Comparison of ENCODE assay signal across 26 mouse cellular contexts in the genomic region with DNA sequence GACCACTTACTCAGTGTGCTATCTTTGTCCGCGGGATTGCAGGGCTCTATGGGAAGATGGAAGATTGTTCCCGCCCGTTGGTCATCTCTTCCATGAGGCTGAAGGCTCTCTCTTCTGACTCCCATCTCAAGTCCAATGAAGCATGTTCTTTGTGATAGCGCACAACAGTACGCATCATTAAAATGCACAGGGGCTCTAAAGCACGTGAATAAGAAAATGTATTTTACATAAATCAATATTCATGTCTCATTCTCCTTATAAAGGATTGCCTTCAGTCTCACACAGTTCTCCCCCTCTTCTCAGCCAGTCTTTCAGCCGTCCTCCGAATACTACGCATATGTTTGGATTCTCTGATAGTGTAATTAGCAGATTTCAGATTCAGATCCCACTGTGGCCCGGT.
DNase-seq lines count a peak whose midpoint lies in the region; ATAC-seq lines count a peak whose summit lies in the region.
"Had no signal": no experiment of that assay in that cellular context is flagged by ENCODE, and none has a peak within 500 bp of the region (broad histone marks: within the 10 kb centered on the region; RNA-seq: fewer than 3 reads in every experiment).

No protein-coding gene starts in this region.

- 0 out of 2 replicates have a peak, but pooled peaks cover 2% of the 10 kb centered on the region for H3K4me1 ChIP-seq in forebrain, embryonic 11.5 days (replicated peaks; ENCODE audit: control insufficient read depth, insufficient read depth, low read length)
- H3K4me1 ChIP-seq in forebrain, embryonic 10.5 days: peaks cover 27% of the 10 kb centered on the region
- peaks cover 38% of the 10 kb centered on the region for H3K4me1 ChIP-seq in hindbrain, embryonic 12.5 days
- peaks cover 5% of the 10 kb centered on the region; the same call in 1 of the 2 replicates for H3K4me1 ChIP-seq in midbrain, embryonic 11.5 days (ENCODE audit: control insufficient read depth, insufficient read depth, low read length)
- H3K4me1 ChIP-seq: liver, embryonic 15.5 days; neural tube, embryonic 13.5 days had no signal

- H3K4me2 ChIP-seq in forebrain, embryonic 11.5 days (ENCODE audit: low read depth, low read length, severe bottlenecking): no peak overlapping the region
- no peak overlapping the region for H3K4me2 ChIP-seq in hindbrain, embryonic 12.5 days (replicated peaks)
- no peak overlapping the region for H3K4me2 ChIP-seq in midbrain, embryonic 11.5 days
- H3K4me2 ChIP-seq: heart, embryonic 12.5 days; limb, embryonic 15.5 days; liver, embryonic 15.5 days; neural tube, embryonic 13.5 days had no signal

- ATAC-seq in forebrain, embryonic 11.5 days (replicated peaks; ENCODE audit: low FRiP score): peak; percentile 55
- ATAC-seq in hindbrain, embryonic 12.5 days (ENCODE audit: low FRiP score): peak; percentile 51; the same call in 1 of the 2 replicates
- peak; percentile 81 for ATAC-seq in midbrain, embryonic 11.5 days (ENCODE audit: low FRiP score)
- ATAC-seq: activated CD4-positive, CD25-positive, alpha-beta regulatory T cell, adult 4 months; CD4-positive, CD25-positive, alpha-beta regulatory T cell, adult 4 months; inflammation-experienced regulatory T-cells, adult 6 months; lung, postnatal 0 days; Patski had no signal

- WGBS in forebrain, embryonic 11.5 days: 73% methylated on average over 11 of the region's 11 CpGs
- 89% methylated on average over 11 of the region's 11 CpGs for WGBS in forebrain, embryonic 10.5 days
- WGBS in hindbrain, embryonic 12.5 days: 49% methylated on average over 11 of the region's 11 CpGs
- 64% methylated on average over 11 of the region's 11 CpGs for WGBS in midbrain, embryonic 11.5 days

- H3K4me3 ChIP-seq in forebrain, embryonic 11.5 days (ENCODE audit: low read depth, low read length): no peak overlapping the region
- no peak overlapping the region for H3K4me3 ChIP-seq in forebrain, embryonic 10.5 days
- H3K4me3 ChIP-seq in hindbrain, embryonic 12.5 days: no peak overlapping the region
- H3K4me3 ChIP-seq in midbrain, embryonic 11.5 days (ENCODE audit: low read depth, low read length): no peak overlapping the region
- H3K4me3 ChIP-seq: gastrocnemius, adult 2 months; heart, embryonic 12.5 days; layer of hippocampus, adult 2 months; limb, embryonic 15.5 days; liver, embryonic 15.5 days; neural tube, embryonic 13.5 days had no signal

- no peak overlapping the region for H3K9ac ChIP-seq in forebrain, embryonic 11.5 days (ENCODE audit: low read length)
- H3K9ac ChIP-seq in hindbrain, embryonic 12.5 days: no peak overlapping the region
- H3K9ac ChIP-seq in midbrain, embryonic 11.5 days (ENCODE audit: low read length): no peak overlapping the region
- H3K9ac ChIP-seq: heart, embryonic 12.5 days; limb, embryonic 15.5 days; liver, embryonic 15.5 days; neural tube, embryonic 13.5 days had no signal

- no peaks in the 10 kb centered on the region for H3K9me3 ChIP-seq in forebrain, embryonic 11.5 days (ENCODE audit: control insufficient read depth, low read length)
- H3K9me3 ChIP-seq in forebrain, embryonic 10.5 days: no peaks in the 10 kb centered on the region
- no peaks in the 10 kb centered on the region for H3K9me3 ChIP-seq in hindbrain, embryonic 12.5 days (replicated peaks)
- H3K9me3 ChIP-seq in midbrain, embryonic 11.5 days (ENCODE audit: control insufficient read depth, low read length): no peaks in the 10 kb centered on the region
- H3K9me3 ChIP-seq: heart, embryonic 12.5 days; limb, embryonic 15.5 days; liver, embryonic 15.5 days; neural tube, embryonic 13.5 days had no signal

- no peak for DNase-seq in forebrain, embryonic 11.5 days (ENCODE audit: low spot score)
- no peak for DNase-seq in forebrain, embryonic 10.5 days (ENCODE audit: extremely low spot score, low spot score)
- no peak for DNase-seq in midbrain, embryonic 11.5 days (ENCODE audit: low spot score, missing footprints)
- no peak for DNase-seq in neural tube, embryonic 10.5 days (ENCODE audit: extremely low spot score, low spot score)
- DNase-seq in right cerebral cortex, postnatal 10 days (ENCODE audit: low spot score in 2 of 2): no peak
- no peak for DNase-seq in ovary, adult 18-20 months (ENCODE audit: low spot score)
- no peak for DNase-seq in urinary bladder, postnatal 10 days (ENCODE audit: low spot score)
- DNase-seq: adrenal gland, postnatal 10 days; cerebellum, adult 11-12 months; gastrocnemius, adult 2 months; heart, adult 11 months; heart, postnatal 14 days; kidney, adult 2 months; kidney, postnatal 14 days; right cerebral cortex, postnatal 14 days had no signal

- no peaks in the 10 kb centered on the region for H3K36me3 ChIP-seq in forebrain, embryonic 11.5 days (ENCODE audit: control insufficient read depth, insufficient read depth, low read length)
- no peaks in the 10 kb centered on the region for H3K36me3 ChIP-seq in forebrain, embryonic 10.5 days (replicated peaks)
- H3K36me3 ChIP-seq in hindbrain, embryonic 12.5 days: no peaks in the 10 kb centered on the region
- no peaks in the 10 kb centered on the region for H3K36me3 ChIP-seq in midbrain, embryonic 11.5 days (ENCODE audit: control insufficient read depth, insufficient read depth, low read length)
- H3K36me3 ChIP-seq: heart, embryonic 12.5 days; limb, embryonic 15.5 days; liver, embryonic 15.5 days; neural tube, embryonic 13.5 days had no signal

- peak overlapping the region; percentile 34; the same call in 1 of the 2 replicates for H3K27ac ChIP-seq in forebrain, embryonic 11.5 days (ENCODE audit: low read depth, low read length)
- no peak overlapping the region for H3K27ac ChIP-seq in forebrain, embryonic 10.5 days
- H3K27ac ChIP-seq in hindbrain, embryonic 12.5 days: peak overlapping the region; percentile 49
- H3K27ac ChIP-seq in midbrain, embryonic 11.5 days (ENCODE audit: low read depth, low read length): peak overlapping the region; percentile 37
- H3K27ac ChIP-seq: gastrocnemius, adult 2 months; layer of hippocampus, adult 2 months; limb, embryonic 15.5 days; liver, embryonic 15.5 days; neural tube, embryonic 13.5 days had no signal

- H3K27me3 ChIP-seq in forebrain, embryonic 11.5 days (ENCODE audit: control insufficient read depth, insufficient read depth, low read length): no peaks in the 10 kb centered on the region
- no peaks in the 10 kb centered on the region for H3K27me3 ChIP-seq in forebrain, embryonic 10.5 days (ENCODE audit: poor library complexity, severe bottlenecking)
- H3K27me3 ChIP-seq in hindbrain, embryonic 12.5 days: no peaks in the 10 kb centered on the region
- no peaks in the 10 kb centered on the region for H3K27me3 ChIP-seq in midbrain, embryonic 11.5 days (ENCODE audit: control insufficient read depth, insufficient read depth, low read length)
- H3K27me3 ChIP-seq: heart, embryonic 12.5 days; limb, embryonic 15.5 days; liver, embryonic 15.5 days; neural tube, embryonic 13.5 days; Patski had no signal
